Mouse (Mus musculus) C2C12 (cell line): ENCODE data around the gene Defb21. TPM values are rescaled to one million over a fixed set of nuclear protein-coding genes. Genes with fewer than 3 reads are reported as not detected.

Experiments used
- H3K27me3 ChIP-seq: one replicate; pipeline ENCODE4 v1.6.1; 2011; ENCODE audit not compliant: control insufficient read depth, insufficient read depth, insufficient read length
- H3K36me3 ChIP-seq: one replicate; pipeline ENCODE4 v1.6.1; 2011; ENCODE audit not compliant: control insufficient read depth, insufficient read depth
- H3K4me3 ChIP-seq: one replicate; pipeline ENCODE4 v1.5.1; 2011; ENCODE audit warnings: mild to moderate bottlenecking, control low read depth; ENCODE audit not compliant: poor library complexity, insufficient read depth, severe bottlenecking
- H3K79me2 ChIP-seq: one replicate; pipeline ENCODE4 v1.6.1; 2011; ENCODE audit not compliant: control insufficient read depth, insufficient read depth
- H3K79me3 ChIP-seq: one replicate; pipeline ENCODE4 v1.6.1; 2011; ENCODE audit warnings: low read depth, control low read depth
- H3ac ChIP-seq: one replicate; pipeline ENCODE3; 2011; ENCODE audit warnings: low read depth; ENCODE audit not compliant: control insufficient read depth, insufficient read length
- CEBPB ChIP-seq: IDR thresholded peaks from one replicate; pipeline ENCODE4 v1.6.1; 2011; ENCODE audit warnings: low read depth, mild to moderate bottlenecking, control low read depth, moderate library complexity
- CTCF ChIP-seq: IDR thresholded peaks from one replicate; pipeline ENCODE4 v1.5.1; 2011; ENCODE audit not compliant: control insufficient read depth, insufficient read depth, insufficient read length
- FOSL1 ChIP-seq: IDR thresholded peaks from one replicate; pipeline ENCODE4 v1.8.0; 2011; ENCODE audit warnings: mild to moderate bottlenecking, low read length; ENCODE audit not compliant: poor library complexity, insufficient read depth, severe bottlenecking
- MAX ChIP-seq: IDR thresholded peaks from one replicate; pipeline ENCODE4 v1.6.1; 2011; ENCODE audit warnings: mild to moderate bottlenecking, control low read depth
- MYOD1 ChIP-seq: IDR thresholded peaks from one replicate; pipeline ENCODE4 v1.6.1; 2011; ENCODE audit warnings: low read depth; ENCODE audit not compliant: control insufficient read depth, insufficient read length
- MYOG ChIP-seq: IDR thresholded peaks from one replicate; pipeline ENCODE4 v1.6.1; 2011; ENCODE audit not compliant: control insufficient read depth, insufficient read length; ENCODE audit errors: extremely low read depth
- USF1 ChIP-seq: IDR thresholded peaks from one replicate; pipeline ENCODE4 v1.6.1; 2011; ENCODE audit warnings: low read depth, mild to moderate bottlenecking, control low read depth, moderate library complexity
- polyA plus RNA-seq: library from polyadenylated mRNA; unstranded; fragments of >200 nt; fragmentation: generic; extraction: Trizol; gene quantifications from one replicate; pipeline ENCODE4 v1.2.1, GENCODE M21; 2012; ENCODE audit warnings: missing spikeins

The Defb21 gene
- polyA plus RNA-seq, 1 experiment, result not detected

- Histone ChIP-seq H3ac (no peak overlapping the region), H3K4me3 (no peak overlapping the region), H3K79me2 (no peaks in the 10 kb centered on the region), H3K79me3 (no peaks in the 10 kb centered on the region), H3K36me3 (no peaks in the 10 kb centered on the region), H3K27me3 (peaks cover 13% of the 10 kb centered on the region)
- no peak for TF ChIP-seq USF1
- TF ChIP-seq MAX, result no peak
- no peak for TF ChIP-seq CEBPB
Measured at GRCm38 (mm10) chr2:152570313-152570712, 2.2 kb upstream of the Defb21 start.

- H3K27me3 ChIP-seq, result peaks cover 17% of the 10 kb centered on the region
- no peaks in the 10 kb centered on the region for H3K79me3 ChIP-seq
- TF ChIP-seq FOSL1, result no peak
- TF ChIP-seq USF1, result no peak
- no peak for TF ChIP-seq MYOD1
- TF ChIP-seq CEBPB, result no peak
- TF ChIP-seq MAX, result no peak
- no peak for TF ChIP-seq MYOG
- no peak for TF ChIP-seq CTCF
- no peak overlapping the region for H3ac ChIP-seq
- no peaks in the 10 kb centered on the region for H3K79me2 ChIP-seq
- H3K4me3 ChIP-seq, result no peak overlapping the region
- no peaks in the 10 kb centered on the region for H3K36me3 ChIP-seq
Measured at GRCm38 (mm10) chr2:152573484-152573883, 940 bp downstream of the Defb21 start.

DNA sequence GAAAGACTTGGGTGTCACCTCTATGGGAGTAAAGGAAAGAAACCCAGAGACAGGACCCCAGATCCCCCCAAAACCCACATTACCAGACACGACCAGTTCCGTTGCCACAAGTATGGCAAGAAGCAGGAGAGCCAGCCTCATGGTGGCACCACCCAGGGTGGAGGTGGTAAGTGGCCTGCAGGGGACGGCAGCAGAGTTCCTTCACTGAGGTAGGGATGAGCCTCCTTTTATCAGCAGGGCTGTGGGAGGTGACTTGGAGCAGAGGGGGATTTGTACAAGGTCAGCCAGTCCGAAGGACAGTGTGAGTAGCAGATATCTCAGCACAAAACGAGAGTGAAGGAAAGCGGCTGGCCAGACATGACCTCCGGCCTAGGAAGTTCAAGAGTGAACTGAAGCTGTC is 7.6 kb downstream of the Defb21 start, which contains the start of gene Defb19:
Defb19 (minus strand) TSS at position 206 of the 400 bp plus-strand sequence.
- Histone ChIP-seq H3K27me3 (peaks cover 20% of the 10 kb centered on the region), H3K79me2 (no peaks in the 10 kb centered on the region), H3K79me3 (no peaks in the 10 kb centered on the region), H3K4me3 (no peak within 1 kb of the TSS), H3K36me3 (no peaks in the 10 kb centered on the region), H3ac (no peak within 1 kb of the TSS)
- no peak for TF ChIP-seq FOSL1

DNA sequence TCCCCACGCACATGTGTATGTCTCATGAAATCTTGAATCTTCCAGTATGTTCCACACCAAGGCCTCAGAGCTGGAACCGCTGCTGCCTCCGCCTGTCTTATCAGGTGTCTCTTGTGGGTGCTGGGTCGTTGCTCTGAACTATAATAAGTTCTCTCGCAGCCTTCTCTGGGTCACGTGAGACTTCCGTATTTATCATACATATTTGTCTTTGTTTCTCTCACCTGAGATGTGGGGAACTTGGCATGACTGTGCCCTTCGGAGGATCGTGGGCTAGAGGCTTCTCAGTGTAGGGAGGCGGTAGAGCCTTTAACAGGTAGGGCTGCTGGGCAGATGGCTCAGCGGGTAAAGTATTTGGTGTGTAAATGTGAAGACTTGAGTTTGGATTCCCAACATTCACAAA is 8.1 kb downstream of the Defb21 start:
- Histone ChIP-seq H3K79me2 (no peaks in the 10 kb centered on the region), H3K4me3 (no peak overlapping the region), H3K79me3 (no peaks in the 10 kb centered on the region), H3ac (no peak overlapping the region), H3K36me3 (no peaks in the 10 kb centered on the region), H3K27me3 (peaks cover 20% of the 10 kb centered on the region)
- TF ChIP-seq MYOG, result no peak
- no peak for TF ChIP-seq CTCF
- no peak for TF ChIP-seq MAX
- no peak for TF ChIP-seq CEBPB
- TF ChIP-seq FOSL1, result no peak
- TF ChIP-seq MYOD1, result no peak

DNA sequence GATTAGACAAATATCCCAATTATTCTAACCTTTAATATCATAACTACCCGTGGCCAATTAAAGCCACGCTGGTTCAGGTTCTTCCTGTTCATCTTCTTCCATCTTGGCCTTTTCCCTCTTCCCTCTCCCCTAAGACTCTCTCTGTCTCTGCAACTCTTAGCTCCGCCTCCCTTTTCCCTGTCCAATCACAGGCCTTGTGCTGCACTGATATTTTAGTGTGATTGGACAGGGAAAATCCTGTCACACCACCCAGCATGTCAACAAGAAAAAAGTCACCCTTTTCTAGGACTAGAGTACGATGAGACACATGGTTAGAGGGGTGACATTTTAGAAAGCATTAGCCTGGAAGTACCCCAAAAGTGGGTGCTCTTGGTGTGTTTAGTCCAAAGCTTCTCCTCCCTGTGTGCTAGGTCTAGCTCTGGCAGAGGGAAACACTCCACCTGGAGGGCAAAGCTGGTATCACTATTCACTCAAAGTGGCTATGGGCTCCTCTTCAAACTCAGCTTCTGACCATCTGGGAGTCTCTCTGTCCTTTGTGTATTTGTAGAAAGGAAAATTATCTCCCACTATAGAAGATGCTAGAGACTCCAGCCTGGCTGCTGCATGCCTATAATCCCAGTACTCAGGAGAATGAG is 14.5 kb downstream of the Defb21 start:
- no peaks in the 10 kb centered on the region for H3K79me3 ChIP-seq
- no peaks in the 10 kb centered on the region for H3K36me3 ChIP-seq
- no peaks in the 10 kb centered on the region for H3K79me2 ChIP-seq
- no peak overlapping the region for H3ac ChIP-seq
- H3K4me3 ChIP-seq, result no peak overlapping the region
- H3K27me3 ChIP-seq, result peaks cover 14% of the 10 kb centered on the region
- TF ChIP-seq FOSL1 (no peak), MAX (no peak), CTCF (no peak), USF1 (no peak), CEBPB (no peak), MYOG (no peak), MYOD1 (no peak)

DNA sequence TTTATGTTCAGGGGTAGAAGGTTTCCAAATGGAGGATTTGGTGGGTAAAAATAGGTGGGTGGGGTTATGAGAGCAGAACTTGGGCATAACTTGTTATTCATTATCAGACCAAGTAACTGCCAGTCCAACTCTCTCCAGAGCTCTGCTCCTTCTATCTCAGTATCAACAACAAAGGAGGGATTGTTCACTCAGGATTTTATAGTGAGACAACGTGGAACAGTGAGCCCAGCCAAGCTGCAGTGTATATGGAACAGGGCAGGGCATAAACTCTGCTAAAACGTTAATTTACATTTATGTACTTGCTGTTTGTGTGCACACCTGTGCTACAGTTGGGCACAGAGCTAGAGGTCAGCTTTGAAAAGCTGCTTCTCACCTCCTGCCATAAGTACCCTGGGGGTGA is 15.9 kb downstream of the Defb21 start:
- TF ChIP-seq CTCF, result no peak
- TF ChIP-seq MYOG, result no peak
- no peak for TF ChIP-seq MAX
- TF ChIP-seq USF1, result no peak
- TF ChIP-seq CEBPB, result no peak
- TF ChIP-seq FOSL1, result no peak
- TF ChIP-seq MYOD1, result no peak
- Histone ChIP-seq H3K79me3 (no peaks in the 10 kb centered on the region), H3K27me3 (peaks cover 6% of the 10 kb centered on the region), H3K79me2 (no peaks in the 10 kb centered on the region), H3K4me3 (no peak overlapping the region), H3K36me3 (no peaks in the 10 kb centered on the region), H3ac (no peak overlapping the region)
